Mouse (Mus musculus): ENCODE results near the gene Nr2e3. TPM values are rescaled to one million over a fixed set of nuclear protein-coding genes. Genes with fewer than 3 reads are reported as not detected.

Nr2e3 gene
- polyA plus RNA-seq (2014; fragmentation: Nextera tagmentation; extraction: Ambion mirVana), result not detected in 2 replicates

GRCm38 (mm10) chr9:59960559-59960958 is at the start of gene Nr2e3:
TSS of gene Nr2e3 (minus strand) at chr9:59960659.
- H3K4me2 ChIP-seq (replicated peaks; ENCODE audit: low read depth, low read length), result no peak within 1 kb of the TSS
- H3K4me3 ChIP-seq (ENCODE audit: low read depth, low read length), result no peak within 1 kb of the TSS
- ATAC-seq (ENCODE audit: insufficient number of reproducible peaks, insufficient read depth, low FRiP score, low read depth), result no peak
- H3K27ac ChIP-seq (ENCODE audit: low read length), result no peak within 1 kb of the TSS
- no peaks in the 10 kb centered on the region for H3K36me3 ChIP-seq (ENCODE audit: control insufficient read depth, insufficient read depth, low read length)
- no peaks in the 10 kb centered on the region for H3K9me3 ChIP-seq (ENCODE audit: control insufficient read depth, low read depth, low read length)
- WGBS, result 83% methylated on average over 10 of the region's 10 CpGs
- H3K4me1 ChIP-seq (ENCODE audit: control insufficient read depth, insufficient read depth, low read length), result peaks cover 9% of the 10 kb centered on the region; the same call in 1 of the 2 replicates
- H3K27me3 ChIP-seq (ENCODE audit: control insufficient read depth, insufficient read depth, low read length), result no peaks in the 10 kb centered on the region
- H3K9ac ChIP-seq (replicated peaks; ENCODE audit: low read depth, low read length), result no peak within 1 kb of the TSS

DNA sequence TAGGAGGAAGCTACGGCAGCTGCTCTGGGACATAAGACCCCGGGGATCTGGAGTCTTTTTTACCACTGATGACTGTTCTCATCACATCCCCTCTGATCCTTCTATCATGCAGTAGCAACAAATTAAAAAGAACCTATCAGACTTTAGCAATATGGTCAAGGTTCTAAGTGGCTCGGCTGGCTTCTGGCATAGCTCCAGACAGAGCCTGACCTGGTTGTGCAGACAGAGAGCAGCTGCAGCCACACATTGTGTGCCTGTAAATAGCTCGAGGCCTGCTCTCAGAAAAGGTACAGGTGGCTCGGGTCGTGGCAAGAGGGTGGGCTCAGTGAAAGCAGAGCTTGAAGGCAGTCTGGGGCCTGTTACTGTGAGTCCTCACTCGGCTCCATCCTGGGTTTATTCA is 48.5 kb upstream of the Nr2e3 start:
- WGBS, result 44% methylated on average over 7 of the region's 7 CpGs

DNA sequence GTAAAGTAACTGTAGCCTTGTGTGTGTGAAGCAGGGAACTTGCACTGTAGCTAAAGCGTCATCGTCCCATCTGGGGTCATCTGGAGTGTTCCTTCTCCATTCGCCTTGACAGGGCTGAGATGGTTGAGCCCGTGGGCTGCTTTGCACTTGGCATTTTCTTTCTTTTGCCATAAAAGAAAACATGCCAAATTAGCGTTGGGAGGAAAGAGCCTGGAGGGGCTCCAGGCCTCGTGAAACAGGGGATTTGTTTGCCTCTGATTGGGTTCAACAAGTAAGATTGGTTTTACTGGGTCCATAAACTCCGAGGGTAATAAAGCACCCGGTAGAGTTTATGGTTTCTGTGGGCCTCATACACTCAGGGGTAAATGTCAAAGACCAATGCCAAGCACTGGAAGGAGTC is 41.9 kb upstream of the Nr2e3 start:
- Histone ChIP-seq H3K4me2 (replicated peaks; ENCODE audit: low read depth, low read length) (no peak overlapping the region), H3K36me3 (ENCODE audit: control insufficient read depth, insufficient read depth, low read length) (no peaks in the 10 kb centered on the region), H3K27me3 (ENCODE audit: control insufficient read depth, insufficient read depth, low read length) (no peaks in the 10 kb centered on the region), H3K4me3 (ENCODE audit: low read depth, low read length) (no peak overlapping the region), H3K9ac (replicated peaks; ENCODE audit: low read depth, low read length) (no peak overlapping the region), H3K4me1 (ENCODE audit: control insufficient read depth, insufficient read depth, low read length) (no peaks in the 10 kb centered on the region), H3K9me3 (ENCODE audit: control insufficient read depth, low read depth, low read length) (no peaks in the 10 kb centered on the region), H3K27ac (ENCODE audit: low read length) (no peak overlapping the region)
- WGBS, result 89% methylated on average over 8 of the region's 8 CpGs
- ATAC-seq (ENCODE audit: insufficient number of reproducible peaks, insufficient read depth, low FRiP score, low read depth), result no peak

More for the DNA sequence above, 48.5 kb upstream of the Nr2e3 start:
- ATAC-seq (ENCODE audit: insufficient number of reproducible peaks, insufficient read depth, low FRiP score, low read depth), result no peak
- H3K36me3 ChIP-seq (ENCODE audit: control insufficient read depth, insufficient read depth, low read length), result no peaks in the 10 kb centered on the region
- no peak overlapping the region for H3K4me3 ChIP-seq (ENCODE audit: low read depth, low read length)
- H3K27ac ChIP-seq (ENCODE audit: low read length), result no peak overlapping the region
- no peaks in the 10 kb centered on the region for H3K27me3 ChIP-seq (ENCODE audit: control insufficient read depth, insufficient read depth, low read length)
- H3K9me3 ChIP-seq (ENCODE audit: control insufficient read depth, low read depth, low read length), result no peaks in the 10 kb centered on the region
- no peak overlapping the region for H3K9ac ChIP-seq (replicated peaks; ENCODE audit: low read depth, low read length)
- H3K4me2 ChIP-seq (replicated peaks; ENCODE audit: low read depth, low read length), result no peak overlapping the region
- H3K4me1 ChIP-seq (ENCODE audit: control insufficient read depth, insufficient read depth, low read length), result no peaks in the 10 kb centered on the region

DNA sequence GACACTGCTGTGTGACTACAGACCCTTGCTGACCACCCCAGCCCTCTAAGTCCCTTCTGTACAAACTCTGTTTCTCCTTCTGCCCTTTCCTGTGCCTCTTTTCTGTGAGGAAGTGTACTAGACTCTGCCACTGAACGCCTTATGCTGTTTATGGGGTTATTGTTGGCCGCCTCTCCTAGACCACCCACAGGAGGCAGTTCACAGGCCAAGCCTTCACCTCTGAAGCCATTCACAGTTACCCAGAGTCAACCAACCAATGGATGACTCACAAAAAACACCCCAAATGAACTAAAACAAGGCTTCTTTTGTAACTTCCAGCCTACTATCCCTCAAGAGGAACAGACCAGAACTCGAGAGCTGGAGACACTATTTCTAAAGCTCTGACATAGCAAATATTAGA is 41.0 kb upstream of the Nr2e3 start:
- 78% methylated on average over 3 of the region's 3 CpGs for WGBS
- H3K4me2 ChIP-seq (replicated peaks; ENCODE audit: low read depth, low read length), result no peak overlapping the region
- H3K4me3 ChIP-seq (ENCODE audit: low read depth, low read length), result no peak overlapping the region
- H3K36me3 ChIP-seq (ENCODE audit: control insufficient read depth, insufficient read depth, low read length), result no peaks in the 10 kb centered on the region; the same call in 1 of the 2 replicates
- H3K9ac ChIP-seq (replicated peaks; ENCODE audit: low read depth, low read length), result no peak overlapping the region
- no peaks in the 10 kb centered on the region for H3K9me3 ChIP-seq (ENCODE audit: control insufficient read depth, low read depth, low read length)
- ATAC-seq (ENCODE audit: insufficient number of reproducible peaks, insufficient read depth, low FRiP score, low read depth), result no peak
- no peak overlapping the region for H3K27ac ChIP-seq (ENCODE audit: low read length)
- no peaks in the 10 kb centered on the region for H3K4me1 ChIP-seq (ENCODE audit: control insufficient read depth, insufficient read depth, low read length)
- H3K27me3 ChIP-seq (ENCODE audit: control insufficient read depth, insufficient read depth, low read length), result no peaks in the 10 kb centered on the region

DNA sequence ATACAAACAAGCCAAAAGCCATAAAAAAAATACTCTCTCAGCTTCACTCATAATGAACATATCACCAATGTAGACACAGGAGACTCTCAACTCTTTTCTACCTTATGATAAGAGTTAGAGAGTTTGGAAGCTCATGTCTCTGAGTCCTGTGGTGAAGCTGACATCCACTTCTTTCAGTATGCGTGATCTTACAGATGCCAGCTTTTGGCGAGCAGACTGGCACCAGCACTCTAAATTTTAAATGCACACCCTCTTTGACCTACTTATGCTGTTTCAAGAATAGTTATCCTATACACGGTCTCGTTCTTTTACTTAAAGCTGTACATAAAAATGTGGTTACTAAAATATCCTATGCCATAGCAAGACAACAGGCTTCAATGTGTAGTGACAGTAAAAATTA is 37.3 kb upstream of the Nr2e3 start:
- WGBS, result 89% methylated on average over 4 of the region's 4 CpGs
- H3K36me3 ChIP-seq (ENCODE audit: control insufficient read depth, insufficient read depth, low read length), result no peaks in the 10 kb centered on the region; the same call in 1 of the 2 replicates
- H3K27ac ChIP-seq (ENCODE audit: low read length), result no peak overlapping the region
- no peaks in the 10 kb centered on the region for H3K4me1 ChIP-seq (ENCODE audit: control insufficient read depth, insufficient read depth, low read length)
- H3K9ac ChIP-seq (replicated peaks; ENCODE audit: low read depth, low read length), result no peak overlapping the region
- no peak overlapping the region for H3K4me3 ChIP-seq (ENCODE audit: low read depth, low read length)
- no peak for ATAC-seq (ENCODE audit: insufficient number of reproducible peaks, insufficient read depth, low FRiP score, low read depth)
- H3K9me3 ChIP-seq (ENCODE audit: control insufficient read depth, low read depth, low read length), result no peaks in the 10 kb centered on the region
- no peaks in the 10 kb centered on the region for H3K27me3 ChIP-seq (ENCODE audit: control insufficient read depth, insufficient read depth, low read length)
- no peak overlapping the region for H3K4me2 ChIP-seq (replicated peaks; ENCODE audit: low read depth, low read length)

DNA sequence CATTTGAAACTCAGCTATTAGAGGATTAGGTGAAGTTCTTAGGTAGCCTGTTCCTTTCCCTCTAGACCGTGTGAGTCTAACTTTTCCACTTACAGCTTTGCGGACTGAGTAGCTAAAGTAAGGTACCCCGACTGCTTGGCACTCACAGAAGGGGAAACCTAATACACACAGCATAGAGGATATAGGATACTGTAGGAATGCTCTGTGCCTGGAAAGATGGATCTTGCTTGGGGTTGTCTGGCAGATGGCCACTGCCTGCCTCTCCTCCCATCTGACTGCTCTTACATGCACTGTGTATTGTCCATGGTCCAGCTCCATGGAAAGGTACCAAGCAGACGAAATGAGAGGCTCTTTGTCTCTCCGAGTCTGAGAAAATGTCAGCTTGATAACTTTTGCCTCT is 30.9 kb upstream of the Nr2e3 start:
- no peak for ATAC-seq (ENCODE audit: insufficient number of reproducible peaks, insufficient read depth, low FRiP score, low read depth)
- WGBS, result 75% methylated on average over 5 of the region's 5 CpGs

GRCm38 (mm10) chr9:59989864-59990263 is 29.4 kb upstream of the Nr2e3 start:
- H3K27ac ChIP-seq (ENCODE audit: low read length), result no peak overlapping the region
- no peak for ATAC-seq (ENCODE audit: insufficient number of reproducible peaks, insufficient read depth, low FRiP score, low read depth)
- no peaks in the 10 kb centered on the region for H3K27me3 ChIP-seq (ENCODE audit: control insufficient read depth, insufficient read depth, low read length)
- no peak overlapping the region for H3K4me3 ChIP-seq (ENCODE audit: low read depth, low read length)
- H3K9me3 ChIP-seq (ENCODE audit: control insufficient read depth, low read depth, low read length), result no peaks in the 10 kb centered on the region
- H3K4me2 ChIP-seq (replicated peaks; ENCODE audit: low read depth, low read length), result no peak overlapping the region
- no peak overlapping the region for H3K9ac ChIP-seq (replicated peaks; ENCODE audit: low read depth, low read length)
- 5% methylated on average over 1 of the region's 1 CpGs for WGBS
- H3K36me3 ChIP-seq (ENCODE audit: control insufficient read depth, insufficient read depth, low read length), result no peaks in the 10 kb centered on the region
- no peaks in the 10 kb centered on the region for H3K4me1 ChIP-seq (ENCODE audit: control insufficient read depth, insufficient read depth, low read length)

More for the DNA sequence above, 30.9 kb upstream of the Nr2e3 start:
- H3K9me3 ChIP-seq (ENCODE audit: control insufficient read depth, low read depth, low read length), result no peaks in the 10 kb centered on the region
- H3K4me3 ChIP-seq (ENCODE audit: low read depth, low read length), result no peak overlapping the region
- no peak overlapping the region for H3K4me2 ChIP-seq (replicated peaks; ENCODE audit: low read depth, low read length)
- no peaks in the 10 kb centered on the region for H3K27me3 ChIP-seq (ENCODE audit: control insufficient read depth, insufficient read depth, low read length)
- no peaks in the 10 kb centered on the region; the same call in 1 of the 2 replicates for H3K36me3 ChIP-seq (ENCODE audit: control insufficient read depth, insufficient read depth, low read length)
- no peak overlapping the region for H3K27ac ChIP-seq (ENCODE audit: low read length)
- no peak overlapping the region for H3K9ac ChIP-seq (replicated peaks; ENCODE audit: low read depth, low read length)
- H3K4me1 ChIP-seq (ENCODE audit: control insufficient read depth, insufficient read depth, low read length), result no peaks in the 10 kb centered on the region

DNA sequence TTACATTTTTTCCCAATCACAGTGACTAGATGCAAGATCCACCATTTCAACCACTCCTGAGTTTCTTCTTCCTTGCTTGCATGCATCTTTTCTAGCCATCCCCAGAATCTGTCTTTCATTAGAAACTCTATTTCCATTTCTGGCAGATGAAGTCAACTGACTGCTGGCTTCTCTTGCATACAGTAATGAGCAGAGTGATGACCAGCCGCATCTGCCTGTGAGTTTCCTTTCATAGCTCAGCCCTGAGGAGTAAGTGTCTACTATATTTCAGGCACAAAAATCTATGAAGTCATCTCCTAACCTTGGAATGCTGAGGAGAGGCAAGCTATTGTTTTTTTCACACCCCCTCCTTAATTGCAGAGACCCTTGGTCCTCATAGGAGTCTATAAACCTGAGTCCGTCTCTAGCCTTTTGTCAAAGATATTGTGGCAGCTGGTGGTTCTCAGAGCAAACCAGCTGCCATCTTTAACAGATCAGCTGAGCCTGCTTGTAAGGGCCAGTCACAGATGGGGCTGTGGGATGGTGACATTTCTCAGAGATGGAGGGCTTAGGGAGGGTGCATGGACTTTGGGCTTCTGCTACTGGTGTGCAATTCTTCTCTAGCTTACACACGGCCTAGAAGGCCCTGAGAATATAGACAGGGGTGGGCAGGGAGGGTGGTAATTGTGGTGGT is 25.6 kb upstream of the Nr2e3 start:
- Histone ChIP-seq H3K36me3 (ENCODE audit: control insufficient read depth, insufficient read depth, low read length) (no peaks in the 10 kb centered on the region), H3K9me3 (ENCODE audit: control insufficient read depth, low read depth, low read length) (no peaks in the 10 kb centered on the region), H3K27me3 (ENCODE audit: control insufficient read depth, insufficient read depth, low read length) (no peaks in the 10 kb centered on the region), H3K4me2 (replicated peaks; ENCODE audit: low read depth, low read length) (no peak overlapping the region), H3K4me3 (ENCODE audit: low read depth, low read length) (no peak overlapping the region), H3K27ac (ENCODE audit: low read length) (no peak overlapping the region), H3K4me1 (ENCODE audit: control insufficient read depth, insufficient read depth, low read length) (no peaks in the 10 kb centered on the region), H3K9ac (replicated peaks; ENCODE audit: low read depth, low read length) (no peak overlapping the region)
- WGBS, result 76% methylated on average over 3 of the region's 3 CpGs
- no peak for ATAC-seq (ENCODE audit: insufficient number of reproducible peaks, insufficient read depth, low FRiP score, low read depth)

DNA sequence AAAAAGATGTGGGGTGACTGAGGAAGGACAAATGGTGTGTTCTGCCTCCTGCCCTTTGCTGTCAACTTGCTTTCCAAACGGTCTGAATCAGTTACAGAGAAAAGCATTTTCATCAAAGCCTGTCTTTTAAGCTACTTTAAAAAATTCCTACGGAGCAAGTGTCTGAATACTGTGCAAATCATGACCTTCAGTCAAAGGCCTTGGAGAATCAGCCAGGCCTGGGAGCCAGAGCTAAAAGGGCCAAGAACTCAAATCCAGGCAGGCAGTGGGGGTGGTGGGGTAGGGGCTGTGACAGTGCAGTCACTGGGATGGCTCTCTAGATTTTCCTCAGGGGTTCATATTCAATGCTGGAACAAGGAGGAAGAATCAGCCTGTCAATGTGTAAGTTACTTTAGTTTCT is 20.7 kb upstream of the Nr2e3 start:
- no peak for ATAC-seq (ENCODE audit: insufficient number of reproducible peaks, insufficient read depth, low FRiP score, low read depth)
- Histone ChIP-seq H3K27ac (ENCODE audit: low read length) (no peak overlapping the region), H3K36me3 (ENCODE audit: control insufficient read depth, insufficient read depth, low read length) (no peaks in the 10 kb centered on the region; the same call in 1 of the 2 replicates), H3K9ac (replicated peaks; ENCODE audit: low read depth, low read length) (no peak overlapping the region), H3K9me3 (ENCODE audit: control insufficient read depth, low read depth, low read length) (no peaks in the 10 kb centered on the region), H3K4me3 (ENCODE audit: low read depth, low read length) (no peak overlapping the region), H3K4me1 (ENCODE audit: control insufficient read depth, insufficient read depth, low read length) (no peaks in the 10 kb centered on the region), H3K27me3 (ENCODE audit: control insufficient read depth, insufficient read depth, low read length) (no peaks in the 10 kb centered on the region), H3K4me2 (replicated peaks; ENCODE audit: low read depth, low read length) (no peak overlapping the region)
- WGBS, result 54% methylated on average over 2 of the region's 2 CpGs

All from stomach, embryonic 14.5 days (tissue).